Mouse (Mus musculus) gastrocnemius, adult 2 months (tissue): ENCODE data around the gene Slc9a7. TPM values are rescaled to one million over a fixed set of nuclear protein-coding genes. Genes with fewer than 3 reads are reported as not detected.
A peak's percentile ranks its signal among the peaks of the same experiment; 100 is the strongest.

Experiments used
- DNase-seq: peaks from one replicate; pipeline ENCODE4 v3.0.0; 2022
- H3K27ac ChIP-seq: fragments of 200-600 bp; 2 replicates; pipeline ENCODE4 v1.8.1; 2022; ENCODE audit warnings: mild to moderate bottlenecking
- H3K4me3 ChIP-seq: fragments of 200-600 bp; 2 replicates; pipeline ENCODE4 v1.8.1; 2022; ENCODE audit warnings: mild to moderate bottlenecking, moderate library complexity
- CTCF ChIP-seq: fragments of 200-600 bp; IDR thresholded peaks from 2 replicates; pipeline ENCODE4 v1.8.1; 2022; ENCODE audit warnings: antibody characterized with exemption, mild to moderate bottlenecking, moderate library complexity
- intact Hi-C: fragments of 180-260 bp; cut with DNase I; formaldehyde crosslinking; loops from one replicate; pipeline ENCODE4 v1.15.1; 2025
- total RNA-seq, 2 experiments: library from RNA; stranded (reverse); gene quantifications; 2 replicates each; pipeline ENCODE4 v1.2.3; 2021

The Slc9a7 gene
- total RNA-seq, 2 experiments from 2014 or later: 8.2 to 11.9 TPM

DNA sequence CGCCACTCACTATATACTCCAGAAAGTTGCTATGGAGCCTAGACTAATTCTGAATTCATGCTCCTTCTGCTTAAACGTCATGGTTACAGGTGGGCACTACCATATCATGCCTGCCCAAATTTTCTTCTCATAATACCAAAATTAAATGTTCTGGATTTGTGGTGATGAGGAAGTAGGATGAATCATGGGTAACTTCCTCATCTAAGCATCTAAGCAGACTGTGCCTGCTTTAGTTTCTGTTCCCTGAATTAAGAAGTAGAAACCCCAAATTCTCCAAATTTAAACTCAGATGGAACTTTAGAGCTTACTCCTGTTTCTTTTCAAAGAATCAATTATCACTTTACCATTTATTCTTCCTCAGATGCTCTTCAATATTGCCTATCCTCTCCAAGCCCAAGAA is 173.9 kb downstream of the Slc9a7 start:
- no peak for DNase-seq
- TF ChIP-seq CTCF: no peak
- Histone ChIP-seq H3K4me3 (no peak overlapping the region), H3K27ac (no peak overlapping the region)
- intact Hi-C loops: no loop called here

GRCm38 (mm10) chrX:20070196-20070595 is 221.4 kb downstream of the Slc9a7 start:
- intact Hi-C loops: no loop called here
- H3K27ac ChIP-seq: no peak overlapping the region
- no peak for DNase-seq

GRCm38 (mm10) chrX:20066636-20067035 is 225.0 kb downstream of the Slc9a7 start:
- 0 out of 2 replicates have a peak overlapping the region, but pooled peaks have one; percentile 3 for H3K27ac ChIP-seq
- intact Hi-C loops: no loop called here
- peak; percentile 44 for DNase-seq
- no peak for TF ChIP-seq CTCF
- H3K4me3 ChIP-seq: no peak overlapping the region

More at GRCm38 (mm10) chrX:20070196-20070595, 221.4 kb downstream of the Slc9a7 start:
- no peak overlapping the region for H3K4me3 ChIP-seq
- TF ChIP-seq CTCF: no peak

- no peak overlapping the region for H3K27ac ChIP-seq
- no peak for TF ChIP-seq CTCF
- peak overlapping the region; percentile 77 for H3K4me3 ChIP-seq
- no peak for DNase-seq
- intact Hi-C loops: no loop called here
These were observed 229.7 kb downstream of the Slc9a7 start for GRCm38 (mm10) chrX:20061764-20062480.

GRCm38 (mm10) chrX:20060769-20061315 is 230.8 kb downstream of the Slc9a7 start:
- TF ChIP-seq CTCF: no peak
- intact Hi-C loops: no loop called here

GRCm38 (mm10) chrX:20060096-20060768 is 231.4 kb downstream of the Slc9a7 start:
- peak; percentile 18 for DNase-seq

More at GRCm38 (mm10) chrX:20060769-20061315, 230.8 kb downstream of the Slc9a7 start:
- H3K27ac ChIP-seq: peak overlapping the region; percentile 79
- peak overlapping the region; percentile 77 for H3K4me3 ChIP-seq
- peak; percentile 30 for DNase-seq

GRCm38 (mm10) chrX:20059381-20059971 is 232.1 kb downstream of the Slc9a7 start, which contains the start of gene Chst7:
TSS of gene Chst7 (plus strand) at chrX:20059560.
- Histone ChIP-seq H3K4me3 (peak within 1 kb of the TSS; percentile 77), H3K27ac (peak within 1 kb of the TSS; percentile 79)
- peak; percentile 86 for DNase-seq
- intact Hi-C loops: no loop called here
- TF ChIP-seq CTCF: no peak

More at GRCm38 (mm10) chrX:20060096-20060768, 231.4 kb downstream of the Slc9a7 start:
- intact Hi-C loops: no loop called here
- H3K27ac ChIP-seq: peak overlapping the region; percentile 79
- H3K4me3 ChIP-seq: peak overlapping the region; percentile 77
- no peak for TF ChIP-seq CTCF

Other genes with a start within 250 kb of the Slc9a7 start
- 1 to 10 TPM; 1.4 to 1.6 TPM for gene Chst7, start 232.2 kb downstream of the Slc9a7 start, total RNA-seq
- 1 to 10 TPM; 4.7 to 6.2 TPM for gene Rp2, start 72.7 kb upstream of the Slc9a7 start, total RNA-seq
- under 1 TPM; 0.36 to 0.41 TPM for gene Jade3, start 133.9 kb upstream of the Slc9a7 start, total RNA-seq